Mouse (Mus musculus) heart, embryonic 10.5 days (tissue): ENCODE measurements around the gene Insrr. TPM values are rescaled to one million over a fixed set of nuclear protein-coding genes. Genes with fewer than 3 reads are reported as not detected.
A peak's percentile ranks its signal among the peaks of the same experiment; 100 is the strongest.

Source experiments
- DNase-seq: peaks from one replicate; pipeline ENCODE4 v3.0.0-alpha.2; 2017; ENCODE audit warnings: low spot score
- H3K27ac ChIP-seq: fragments of 300-500 bp; sonication (generic); 2 replicates; pipeline ENCODE4 v1.5.1; 2016; ENCODE audit warnings: mild to moderate bottlenecking
- H3K27me3 ChIP-seq: fragments of 300-500 bp; sonication (generic); 2 replicates; pipeline ENCODE4 v1.6.1; 2016; ENCODE audit warnings: mild to moderate bottlenecking; ENCODE audit not compliant: poor library complexity, insufficient read depth, severe bottlenecking
- H3K36me3 ChIP-seq: fragments of 300-500 bp; sonication (generic); 2 replicates; pipeline ENCODE4 v1.6.1; 2016; ENCODE audit warnings: mild to moderate bottlenecking, moderate library complexity
- H3K4me1 ChIP-seq: fragments of 300-500 bp; sonication (generic); 2 replicates; pipeline ENCODE4 v1.6.1; 2016; ENCODE audit warnings: mild to moderate bottlenecking
- H3K4me3 ChIP-seq: fragments of 300-500 bp; sonication (generic); 2 replicates; pipeline ENCODE4 v1.5.1; 2016; ENCODE audit warnings: mild to moderate bottlenecking, moderate library complexity
- H3K9me3 ChIP-seq: fragments of 300-500 bp; sonication (generic); 2 replicates; pipeline ENCODE4 v1.6.1; 2016; ENCODE audit warnings: mild to moderate bottlenecking, moderate library complexity
- WGBS: fragments of 180-500 bp; shearing (Covaris S2); methylation state at CpG from one replicate; pipeline ENCODE4 v1.1.7; 2016; 5-methylcytosine and 5-hydroxymethylcytosine counted together
- polyA plus RNA-seq: library from polyadenylated mRNA; unstranded; fragments of >200 nt; fragmentation: Nextera tagmentation; extraction: Ambion mirVana; gene quantifications from 2 replicates; pipeline ENCODE4 v1.2.1, GENCODE M21; 2016

Gene Insrr
- 0.07 TPM in 1 of 2 replicates, not detected in the other for polyA plus RNA-seq

GRCm38 (mm10) chr3:87796736-87797334 is at the start of gene Insrr:
Insrr (plus strand) TSS chr3:87796951.
- Histone ChIP-seq H3K9me3 (no peaks in the 10 kb centered on the region), H3K4me3 (peak within 1 kb of the TSS; percentile 47), H3K27ac (0 out of 2 replicates have a peak within 1 kb of the TSS, but pooled peaks have one; percentile 0), H3K27me3 (peaks cover 100% of the 10 kb centered on the region), H3K4me1 (peaks cover 35% of the 10 kb centered on the region), H3K36me3 (no peaks in the 10 kb centered on the region)
- WGBS, result under 1% methylated on average over 29 of the region's 29 CpGs
- DNase-seq, result no peak

GRCm38 (mm10) chr3:87748431-87748830 is 48.3 kb upstream of the Insrr start, which contains the start of gene Lrrc71:
Lrrc71 (minus strand) TSS chr3:87748625.
- Histone ChIP-seq H3K4me1 (peaks cover 20% of the 10 kb centered on the region), H3K36me3 (peaks cover 19% of the 10 kb centered on the region)

GRCm38 (mm10) chr3:87749036-87749435 is 47.7 kb upstream of the Insrr start:
- H3K36me3 ChIP-seq, result peaks cover 25% of the 10 kb centered on the region
- peaks cover 20% of the 10 kb centered on the region for H3K4me1 ChIP-seq
- WGBS, result 14% methylated on average over 5 of the region's 5 CpGs

More at GRCm38 (mm10) chr3:87748431-87748830, 48.3 kb upstream of the Insrr start, which contains the start of gene Lrrc71:
- no peak within 1 kb of the TSS for H3K27ac ChIP-seq
- no peak within 1 kb of the TSS for H3K4me3 ChIP-seq
- H3K27me3 ChIP-seq, result peaks cover 49% of the 10 kb centered on the region
- no peaks in the 10 kb centered on the region for H3K9me3 ChIP-seq
- WGBS, result 43% methylated on average over 13 of the region's 13 CpGs
- no peak for DNase-seq

GRCm38 (mm10) chr3:87749977-87750376 is 46.8 kb upstream of the Insrr start:
- H3K36me3 ChIP-seq, result peaks cover 29% of the 10 kb centered on the region

More at GRCm38 (mm10) chr3:87749036-87749435, 47.7 kb upstream of the Insrr start:
- no peak for DNase-seq
- Histone ChIP-seq H3K9me3 (no peaks in the 10 kb centered on the region), H3K27me3 (peaks cover 55% of the 10 kb centered on the region), H3K4me3 (no peak overlapping the region), H3K27ac (no peak overlapping the region)

DNA sequence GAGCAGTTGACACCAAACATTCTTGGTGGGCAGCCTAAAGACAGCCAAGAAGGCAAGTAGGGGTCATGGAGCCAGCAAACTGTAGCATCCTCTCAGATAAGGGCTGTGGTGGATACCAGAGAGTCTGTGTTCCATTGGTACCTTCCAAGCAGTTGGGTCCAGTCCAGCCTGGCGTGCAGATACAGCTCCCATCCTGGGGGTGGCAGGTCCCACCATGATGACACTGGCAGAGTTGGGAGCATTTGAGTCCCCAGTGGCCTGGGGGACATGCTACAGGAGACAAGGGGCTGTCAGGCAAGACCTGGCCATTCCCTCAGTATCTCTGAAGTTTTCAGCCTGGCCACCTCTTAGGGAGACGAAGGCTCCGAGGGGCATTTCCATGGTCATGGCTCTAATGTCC is 44.2 kb upstream of the Insrr start:
- Histone ChIP-seq H3K4me1 (peaks cover 16% of the 10 kb centered on the region), H3K27me3 (peaks cover 80% of the 10 kb centered on the region), H3K27ac (no peak overlapping the region), H3K4me3 (no peak overlapping the region), H3K36me3 (peaks cover 29% of the 10 kb centered on the region), H3K9me3 (no peaks in the 10 kb centered on the region)
- 84% methylated on average over 3 of the region's 3 CpGs for WGBS
- DNase-seq, result no peak

More at GRCm38 (mm10) chr3:87749977-87750376, 46.8 kb upstream of the Insrr start:
- 86% methylated on average over 12 of the region's 12 CpGs for WGBS
- no peak for DNase-seq
- H3K4me1 ChIP-seq, result peaks cover 17% of the 10 kb centered on the region
- no peak overlapping the region for H3K4me3 ChIP-seq
- H3K27me3 ChIP-seq, result peaks cover 65% of the 10 kb centered on the region
- H3K9me3 ChIP-seq, result no peaks in the 10 kb centered on the region
- no peak overlapping the region for H3K27ac ChIP-seq

DNA sequence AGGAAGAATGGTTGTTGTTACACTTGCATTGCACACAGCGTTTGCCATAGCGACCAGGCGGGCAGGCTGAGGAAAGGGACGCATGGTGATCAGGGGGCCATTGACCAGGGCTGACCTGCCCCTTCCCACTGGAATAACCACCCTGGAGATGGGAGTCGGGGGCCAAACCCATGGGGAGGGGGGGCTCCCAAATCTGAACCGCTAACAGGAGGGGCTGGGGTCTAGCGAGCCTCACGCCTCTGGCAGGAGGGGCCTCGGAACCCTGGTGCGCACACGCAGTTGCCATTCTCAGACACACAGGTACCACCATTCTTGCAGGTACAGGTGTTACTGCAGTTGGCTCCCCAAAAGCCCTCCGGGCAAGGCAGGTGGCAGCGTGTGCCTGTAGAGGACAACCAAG is 42.9 kb upstream of the Insrr start:
- H3K36me3 ChIP-seq, result peaks cover 36% of the 10 kb centered on the region
- WGBS, result 85% methylated on average over 13 of the region's 13 CpGs
- H3K4me1 ChIP-seq, result peaks cover 15% of the 10 kb centered on the region
- H3K27me3 ChIP-seq, result peaks cover 91% of the 10 kb centered on the region
- H3K27ac ChIP-seq, result no peak overlapping the region
- no peaks in the 10 kb centered on the region for H3K9me3 ChIP-seq
- H3K4me3 ChIP-seq, result no peak overlapping the region
- no peak for DNase-seq

- Histone ChIP-seq H3K4me3 (peak overlapping the region; percentile 37), H3K36me3 (peaks cover 36% of the 10 kb centered on the region), H3K27ac (0 out of 2 replicates have a peak overlapping the region, but pooled peaks have one; percentile 25), H3K27me3 (peaks cover 82% of the 10 kb centered on the region), H3K9me3 (no peaks in the 10 kb centered on the region), H3K4me1 (peaks cover 26% of the 10 kb centered on the region)
- 4% methylated on average over 24 of the region's 24 CpGs for WGBS
- DNase-seq, result peak; percentile 90
These were observed 40.8 kb upstream of the Insrr start for GRCm38 (mm10) chr3:87755964-87756363.

DNA sequence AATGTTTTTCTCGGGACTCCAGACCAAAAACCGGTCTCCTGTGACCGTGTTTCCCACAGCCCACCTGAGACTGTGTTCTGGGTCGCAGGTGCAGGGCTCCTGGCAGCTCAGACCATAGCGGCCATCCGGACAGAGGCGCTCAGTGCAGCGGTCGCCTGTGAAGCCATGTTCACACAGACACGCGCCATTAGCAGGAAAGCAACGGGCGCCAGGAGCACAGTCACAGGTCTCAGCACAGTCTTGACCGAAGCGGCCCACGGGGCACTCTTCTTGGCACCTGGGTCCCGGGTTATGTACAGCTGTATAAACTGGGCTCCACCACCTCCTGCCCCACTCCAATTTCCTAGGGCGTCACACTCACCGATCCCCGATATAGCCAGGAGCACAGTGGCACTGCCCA is 40.3 kb upstream of the Insrr start:
- DNase-seq, result no peak
- peaks cover 30% of the 10 kb centered on the region for H3K4me1 ChIP-seq
- H3K27me3 ChIP-seq, result peaks cover 82% of the 10 kb centered on the region
- no peaks in the 10 kb centered on the region for H3K9me3 ChIP-seq
- peaks cover 33% of the 10 kb centered on the region for H3K36me3 ChIP-seq
- 48% methylated on average over 20 of the region's 20 CpGs for WGBS
- H3K27ac ChIP-seq, result no peak overlapping the region
- H3K4me3 ChIP-seq, result no peak overlapping the region

- DNase-seq, result no peak
- Histone ChIP-seq H3K36me3 (peaks cover 21% of the 10 kb centered on the region), H3K27me3 (peaks cover 65% of the 10 kb centered on the region), H3K4me1 (peaks cover 50% of the 10 kb centered on the region), H3K4me3 (no peak overlapping the region), H3K27ac (no peak overlapping the region), H3K9me3 (no peaks in the 10 kb centered on the region)
- 27% methylated on average over 5 of the region's 5 CpGs for WGBS
These were observed 38.1 kb upstream of the Insrr start for GRCm38 (mm10) chr3:87758641-87759040.

DNA sequence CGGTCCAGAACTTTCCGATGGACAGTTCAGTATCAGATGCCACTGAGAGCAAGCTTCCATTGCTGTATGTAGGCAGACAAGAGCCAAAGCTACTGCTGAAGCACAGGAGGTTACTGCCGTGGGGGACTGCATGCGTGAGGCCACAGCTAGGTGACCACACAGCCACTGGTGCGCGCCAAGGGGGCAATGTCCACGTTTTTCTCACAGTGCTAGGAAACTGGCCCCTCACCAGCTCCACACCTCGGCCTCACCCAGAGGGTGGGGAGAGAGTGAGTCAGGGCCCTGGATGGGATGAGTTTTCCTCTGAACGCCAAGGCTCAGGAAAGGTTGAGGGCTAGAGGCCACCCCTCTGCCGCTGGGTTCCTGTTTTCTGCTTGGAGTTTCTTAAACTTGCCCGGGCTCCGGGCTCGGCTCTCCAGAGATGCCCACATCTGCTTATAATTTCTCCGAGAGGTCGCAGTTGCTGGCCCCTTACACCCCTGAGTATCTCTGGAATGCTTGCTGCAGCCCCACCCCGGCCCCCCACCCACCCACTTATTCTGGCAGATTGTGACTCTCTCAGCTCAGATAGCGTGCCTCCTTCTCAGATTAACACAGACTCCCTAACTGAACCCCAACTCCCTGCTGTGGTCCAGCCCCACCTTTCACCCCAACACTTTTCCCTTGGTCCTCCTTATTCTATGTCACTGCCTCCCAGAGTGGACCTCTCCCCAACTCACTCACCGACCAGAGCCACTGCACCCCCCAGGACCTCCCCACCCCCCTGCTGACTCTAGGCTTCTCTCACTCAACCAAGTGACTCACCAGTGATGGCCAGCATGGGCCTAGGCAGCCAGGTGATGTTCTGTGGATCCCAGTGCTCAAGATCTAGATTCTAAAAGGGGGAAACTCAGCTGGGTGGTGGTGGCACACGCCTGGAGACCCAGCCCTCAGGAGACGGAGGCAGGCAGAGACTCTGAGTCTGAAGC is 35.1 kb upstream of the Insrr start:
- DNase-seq, result no peak
- no peaks in the 10 kb centered on the region for H3K9me3 ChIP-seq
- H3K4me1 ChIP-seq, result peaks cover 66% of the 10 kb centered on the region
- no peak overlapping the region for H3K4me3 ChIP-seq
- peak overlapping the region; percentile 84 for H3K27ac ChIP-seq
- peaks cover 12% of the 10 kb centered on the region; the same call in 1 of the 2 replicates for H3K36me3 ChIP-seq
- H3K27me3 ChIP-seq, result peaks cover 54% of the 10 kb centered on the region
- 63% methylated on average over 20 of the region's 20 CpGs for WGBS

DNA sequence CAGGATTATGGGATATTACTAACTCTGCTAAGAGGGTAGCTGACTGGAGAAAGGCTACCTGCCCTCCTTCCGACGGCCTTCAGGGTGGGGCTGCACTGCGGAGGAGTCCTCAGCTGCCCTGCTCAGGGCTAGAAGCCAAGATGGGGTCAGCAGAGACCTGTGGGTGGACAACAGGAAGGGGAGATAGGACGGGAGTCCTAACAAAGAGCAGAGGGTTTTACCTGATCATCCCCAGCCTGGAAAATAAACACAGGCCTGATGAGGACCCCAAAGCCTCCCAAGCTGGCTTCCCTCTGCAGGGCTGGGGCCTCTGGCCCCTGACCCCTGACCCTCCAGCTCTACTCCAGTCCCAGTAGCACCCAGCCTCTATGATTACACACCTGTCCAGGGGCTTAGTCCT is 33.5 kb upstream of the Insrr start:
- WGBS, result 54% methylated on average over 4 of the region's 4 CpGs
- Histone ChIP-seq H3K4me3 (no peak overlapping the region), H3K36me3 (0 out of 2 replicates have a peak, but pooled peaks cover 7% of the 10 kb centered on the region), H3K9me3 (no peaks in the 10 kb centered on the region), H3K4me1 (peaks cover 70% of the 10 kb centered on the region), H3K27ac (peak overlapping the region; percentile 84), H3K27me3 (peaks cover 54% of the 10 kb centered on the region)
- DNase-seq, result no peak

DNA sequence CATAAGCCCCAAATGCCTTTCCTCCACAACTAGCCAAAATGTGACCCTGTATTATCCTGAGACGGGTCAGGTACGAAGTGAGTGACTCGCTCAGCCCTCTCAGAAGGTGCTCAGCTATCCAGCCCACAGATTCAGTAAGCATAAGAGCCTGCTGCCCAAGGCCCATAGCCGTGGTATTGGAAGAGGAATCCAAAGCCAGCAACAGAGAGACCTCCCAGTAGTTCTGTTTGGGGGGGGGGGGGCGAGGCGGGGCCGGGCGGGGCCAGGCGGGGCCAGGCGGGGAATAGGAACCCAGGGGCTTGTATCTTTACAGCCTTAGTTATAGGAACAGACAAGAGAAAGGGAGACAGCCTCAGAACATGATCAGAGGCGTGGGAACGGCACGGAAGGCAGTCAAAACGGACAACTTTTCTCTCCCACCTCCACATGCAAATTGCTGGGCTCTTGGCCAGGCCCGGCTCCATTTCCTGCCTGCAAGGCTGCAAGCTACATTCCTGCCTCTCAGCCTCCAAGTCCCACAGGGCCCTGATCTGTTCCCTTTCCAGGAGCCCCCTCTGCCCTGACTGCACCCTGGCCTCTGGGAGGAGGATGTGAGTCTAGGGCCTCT is 33.0 kb upstream of the Insrr start:
- H3K4me1 ChIP-seq, result peaks cover 68% of the 10 kb centered on the region
- H3K27me3 ChIP-seq, result peaks cover 51% of the 10 kb centered on the region
- H3K27ac ChIP-seq, result peak overlapping the region; percentile 84
- H3K4me3 ChIP-seq, result peak overlapping the region; percentile 39
- DNase-seq, result peak; percentile 90
- H3K36me3 ChIP-seq, result 0 out of 2 replicates have a peak, but pooled peaks cover 5% of the 10 kb centered on the region
- WGBS, result 15% methylated on average over 15 of the region's 15 CpGs
- no peaks in the 10 kb centered on the region for H3K9me3 ChIP-seq
